Mouse (Mus musculus): Measurements from ENCODE around the gene Olfr1499.
"Not testable (repeated sequence)": the region's sequence is repeated elsewhere in the genome, so short reads cannot be mapped to it uniquely, and the experiment has no call there.

Gene Olfr1499

GRCm38 (mm10) chr19:13819347-13819746, at the start of gene Olfr1499:
Olfr1499 (minus strand) TSS chr19:13819447.
- no peak for DNase-seq (ENCODE audit: low spot score)

- no peak for DNase-seq (ENCODE audit: low spot score)
Measured at GRCm38 (mm10) chr19:13861495-13861894, 42.2 kb upstream of the Olfr1499 start, which contains the start of gene Olfr1502. Olfr1502 (plus strand) TSS chr19:13861795.

GRCm38 (mm10) chr19:13850592-13850991, 31.3 kb upstream of the Olfr1499 start, which contains the start of gene Olfr1501:
Olfr1501 (minus strand) TSS chr19:13850692.
- DNase-seq (ENCODE audit: low spot score): not testable (repeated sequence)

- DNase-seq (ENCODE audit: low spot score): no peak
Measured at GRCm38 (mm10) chr19:13830388-13830787, 11.1 kb upstream of the Olfr1499 start, which contains the start of gene Olfr1500. Olfr1500 (minus strand) TSS chr19:13830488.

- DNase-seq (ENCODE audit: low spot score): no peak
Measured at GRCm38 (mm10) chr19:13828447-13828846, 9.2 kb upstream of the Olfr1499 start.

GRCm38 (mm10) chr19:13820847-13821246, 1.6 kb upstream of the Olfr1499 start:
- no peak for DNase-seq (ENCODE audit: low spot score)

GRCm38 (mm10) chr19:13818827-13819226, 420 bp downstream of the Olfr1499 start:
- no peak for DNase-seq (ENCODE audit: low spot score)

- no peak for DNase-seq (ENCODE audit: low spot score)
Measured at GRCm38 (mm10) chr19:13812823-13813222, 6.4 kb downstream of the Olfr1499 start.

GRCm38 (mm10) chr19:13805486-13805885, 13.8 kb downstream of the Olfr1499 start:
- not testable (repeated sequence) for DNase-seq (ENCODE audit: low spot score)

- no peak for DNase-seq (ENCODE audit: low spot score)
Measured at GRCm38 (mm10) chr19:13798102-13798501, 21.1 kb downstream of the Olfr1499 start, which contains the start of gene Olfr1497. Olfr1497 (minus strand) TSS chr19:13798202.

- DNase-seq (ENCODE audit: low spot score): no peak
Measured at GRCm38 (mm10) chr19:13777578-13777977, 41.7 kb downstream of the Olfr1499 start, which contains the start of gene Olfr1496. Olfr1496 (plus strand) TSS chr19:13777878.

GRCm38 (mm10) chr19:13768565-13769276, 50.5 kb downstream of the Olfr1499 start:
- no peak for DNase-seq (ENCODE audit: low spot score)

GRCm38 (mm10) chr19:13764306-13764705, 54.9 kb downstream of the Olfr1499 start, which contains the start of gene Olfr1495:
Olfr1495 (plus strand) TSS chr19:13764606.
- DNase-seq (ENCODE audit: low spot score): no peak

Data from yolk sac, embryonic 10.5 days (tissue).